Mouse (Mus musculus) ES-E14 (cell line): ENCODE measurements around the gene Fuca1. TPM values are rescaled to one million over a fixed set of nuclear protein-coding genes. Genes with fewer than 3 reads are reported as not detected.

ENCODE experiments used
- DNase-seq: peaks from one replicate; pipeline ENCODE4 v3.0.0-alpha.2; 2013; ENCODE audit warnings: low read depth, low spot score
- H3K27ac ChIP-seq: 2 replicates; pipeline ENCODE4 v1.5.1; 2012; ENCODE audit warnings: low read depth, mild to moderate bottlenecking, low read length, moderate library complexity, mixed read lengths; ENCODE audit not compliant: poor library complexity, insufficient read depth, severe bottlenecking
- H3K36me3 ChIP-seq: 2 replicates; pipeline ENCODE4 v1.6.1; 2012; ENCODE audit warnings: mild to moderate bottlenecking, low read length, moderate library complexity, mixed read lengths; ENCODE audit not compliant: control insufficient read depth, poor library complexity, insufficient read depth, severe bottlenecking
- H3K4me1 ChIP-seq, 2 experiments: fragments of 150-350 bp in 1 of 2; sonication (generic) in 1 of 2; 2 replicates each; pipeline ENCODE4 v1.6.1; 2012; ENCODE audit warnings: low read length in 2 of 2, mild to moderate bottlenecking in 1 of 2, mixed read lengths in 1 of 2; ENCODE audit not compliant: control insufficient read depth in 2 of 2, insufficient read depth in 2 of 2, poor library complexity in 1 of 2
- H3K4me3 ChIP-seq, 2 experiments: fragments of 150-350 bp in 1 of 2; sonication (generic) in 1 of 2; 2 replicates each; pipeline ENCODE4 v1.5.1; 2012; ENCODE audit warnings: low read length in 2 of 2, low read depth in 1 of 2, mild to moderate bottlenecking in 1 of 2, mixed read lengths in 1 of 2; ENCODE audit not compliant: insufficient read depth in 1 of 2, poor library complexity in 1 of 2, severe bottlenecking in 1 of 2
- H3K9ac ChIP-seq: 2 replicates; pipeline ENCODE4 v1.6.1; 2012; ENCODE audit warnings: low read depth, mild to moderate bottlenecking, low read length, mixed read lengths; ENCODE audit not compliant: poor library complexity, insufficient read depth, severe bottlenecking
- H3K9me3 ChIP-seq: fragments of 150-350 bp; sonication (generic); 2 replicates; pipeline ENCODE4 v1.6.1; 2012; ENCODE audit warnings: low read depth, mild to moderate bottlenecking, low read length; ENCODE audit not compliant: control insufficient read depth, insufficient read depth
- CHD2 ChIP-seq: IDR thresholded peaks from 2 replicates; pipeline ENCODE4 v1.6.1; 2014; ENCODE audit warnings: mild to moderate bottlenecking, low read depth, low read length, inconsistent platforms
- HCFC1 ChIP-seq: IDR thresholded peaks from 2 replicates; pipeline ENCODE4 v1.6.1; 2012; ENCODE audit warnings: low read length, inconsistent platforms, borderline replicate concordance; ENCODE audit not compliant: insufficient read depth
- MAFK ChIP-seq: IDR thresholded peaks from 2 replicates; pipeline ENCODE4 v1.6.1; 2014; ENCODE audit warnings: mild to moderate bottlenecking, low read depth, low read length, inconsistent platforms; ENCODE audit not compliant: insufficient read depth
- ZC3H11A ChIP-seq: IDR thresholded peaks from 2 replicates; pipeline ENCODE4 v1.6.1; 2012; ENCODE audit warnings: low read depth, mild to moderate bottlenecking, inconsistent platforms, low read length, borderline replicate concordance
- ZNF384 ChIP-seq: IDR thresholded peaks from 2 replicates; pipeline ENCODE4 v1.6.1; 2012; ENCODE audit warnings: low read depth, low read length, inconsistent platforms
- in situ Hi-C, 2 experiments: fragments of 600-800 bp; cut with MboI; formaldehyde crosslinking; loops; one replicate each; pipeline ENCODE4 v1.15.1; 2025; ENCODE audit warnings: low sequenced_read_pairs in 2 of 2, inconsistent platforms in 1 of 2; ENCODE audit not compliant: unreplicated experiment in 2 of 2
- total RNA-seq: library from RNA; depleted of rRNA; stranded (reverse); fragments of 300-350 nt; gene quantifications from 2 replicates; pipeline ENCODE4 v1.2.3, GENCODE M21; 2012

Gene Fuca1
- total RNA-seq, 1 experiment: 69.8 TPM

- Histone ChIP-seq H3K36me3 (peaks cover 33% of the 10 kb centered on the region), H3K4me1 (peaks cover 3 to 9% of the 10 kb centered on the region in 2 experiments; a peak in 1 of 4 replicates), H3K4me3 (no peak overlapping the region), H3K27ac (no peak overlapping the region), H3K9me3 (no peaks in the 10 kb centered on the region), H3K9ac (no peak overlapping the region)
- in situ Hi-C loops: no loop called here
- TF ChIP-seq ZC3H11A (no peak), ZNF384 (no peak)
- DNase-seq: no peak
Observed at GRCm38 (mm10) chr4:135969070-135969750, 48.7 kb downstream of the Fuca1 start.

- H3K9ac ChIP-seq: no peak overlapping the region
- no peaks in the 10 kb centered on the region for H3K9me3 ChIP-seq
- in situ Hi-C loops: no loop called here
- H3K36me3 ChIP-seq: peaks cover 40% of the 10 kb centered on the region
- DNase-seq: no peak
- no peak overlapping the region for H3K27ac ChIP-seq
- TF ChIP-seq MAFK: no peak
- TF ChIP-seq ZNF384: no peak
- TF ChIP-seq CHD2: no peak
- TF ChIP-seq HCFC1: no peak
- no peak for TF ChIP-seq ZC3H11A
- no peak overlapping the region for H3K4me3 ChIP-seq
- H3K4me1 ChIP-seq: peaks cover 3 to 7% of the 10 kb centered on the region in 2 experiments; a peak in 1 of 4 replicates
Observed at GRCm38 (mm10) chr4:135970585-135970984, 50.0 kb downstream of the Fuca1 start.

- in situ Hi-C loops: no loop called here
- Histone ChIP-seq H3K4me1 (peaks cover 3 to 7% of the 10 kb centered on the region in 2 experiments; a peak in 1 of 4 replicates), H3K4me3 (peak overlapping the region; percentile 89 to 93), H3K27ac (no peak overlapping the region), H3K9ac (peak overlapping the region; percentile 85), H3K36me3 (peaks cover 40% of the 10 kb centered on the region), H3K9me3 (no peaks in the 10 kb centered on the region)
- TF ChIP-seq HCFC1: no peak
- TF ChIP-seq CHD2: no peak
- no peak for TF ChIP-seq ZC3H11A
- TF ChIP-seq MAFK: no peak
- TF ChIP-seq ZNF384: no peak
- DNase-seq: no peak
Observed at GRCm38 (mm10) chr4:135971805-135972555, 51.4 kb downstream of the Fuca1 start.

- H3K9me3 ChIP-seq: no peaks in the 10 kb centered on the region
- peak within 1 kb of the TSS; percentile 89 to 93 for H3K4me3 ChIP-seq
- H3K4me1 ChIP-seq: peaks cover 3 to 7% of the 10 kb centered on the region in 2 experiments; a peak in 1 of 4 replicates
- peak; percentile 19 for DNase-seq
- no peak within 1 kb of the TSS for H3K27ac ChIP-seq
- peaks cover 39% of the 10 kb centered on the region for H3K36me3 ChIP-seq
- peak within 1 kb of the TSS; percentile 85 for H3K9ac ChIP-seq
- in situ Hi-C loops: no loop called here
- TF ChIP-seq CHD2 (no peak), HCFC1 (no peak), ZC3H11A (no peak), MAFK (no peak), ZNF384 (no peak)
Observed at GRCm38 (mm10) chr4:135972556-135972906, 52.0 kb downstream of the Fuca1 start, which contains the start of gene Lypla2. TSS of gene Lypla2 (minus strand) at chr4:135972626.
